Mouse (Mus musculus): ENCODE measurements around the gene Fam229b.

The Fam229b gene

GRCm38 (mm10) chr10:39133462-39134310 lies at the start of gene Fam229b, which contains the start of gene Tube1:
Gene Fam229b (minus strand): TSS chr10:39133914.
Gene Tube1 (plus strand): TSS chr10:39133976.
- peak; percentile 92 for DNase-seq

GRCm38 (mm10) chr10:39176981-39177380 lies 43.3 kb upstream of the Fam229b start:
- DNase-seq, result no peak

GRCm38 (mm10) chr10:39173077-39173476 lies 39.4 kb upstream of the Fam229b start:
- no peak for DNase-seq

- DNase-seq, result no peak
Measured at GRCm38 (mm10) chr10:39172540-39172931, 38.8 kb upstream of the Fam229b start.

GRCm38 (mm10) chr10:39171603-39172539 lies 38.2 kb upstream of the Fam229b start:
- DNase-seq, result peak; percentile 92

GRCm38 (mm10) chr10:39171134-39171533 lies 37.4 kb upstream of the Fam229b start:
- peak; percentile 92 for DNase-seq

GRCm38 (mm10) chr10:39170706-39171105 lies 37.0 kb upstream of the Fam229b start:
- DNase-seq, result peak; percentile 33

- peak; percentile 82 for DNase-seq
Measured at GRCm38 (mm10) chr10:39170181-39170580, 36.5 kb upstream of the Fam229b start.

- no peak for DNase-seq
Measured at GRCm38 (mm10) chr10:39169642-39170041, 35.9 kb upstream of the Fam229b start.

GRCm38 (mm10) chr10:39167611-39168010 lies 33.9 kb upstream of the Fam229b start:
- DNase-seq, result no peak

GRCm38 (mm10) chr10:39165632-39166115 lies 32.0 kb upstream of the Fam229b start:
- peak; percentile 47 for DNase-seq

- no peak for DNase-seq
Measured at GRCm38 (mm10) chr10:39163694-39164093, 30.0 kb upstream of the Fam229b start, which contains the start of gene Ccn6. Gene Ccn6 (minus strand): TSS chr10:39163794.

- DNase-seq, result no peak
Measured at GRCm38 (mm10) chr10:39162666-39163484, 29.2 kb upstream of the Fam229b start.

GRCm38 (mm10) chr10:39161406-39161805 lies 27.7 kb upstream of the Fam229b start:
- DNase-seq, result no peak

GRCm38 (mm10) chr10:39158306-39158705 lies 24.6 kb upstream of the Fam229b start:
- DNase-seq, result no peak

- no peak for DNase-seq
Measured at GRCm38 (mm10) chr10:39157321-39157720, 23.6 kb upstream of the Fam229b start.

- no peak for DNase-seq
Measured at GRCm38 (mm10) chr10:39156719-39157118, 23.0 kb upstream of the Fam229b start.

GRCm38 (mm10) chr10:39142216-39142615 lies 8.5 kb upstream of the Fam229b start:
- no peak for DNase-seq

GRCm38 (mm10) chr10:39141401-39141800 lies 7.7 kb upstream of the Fam229b start:
- no peak for DNase-seq

GRCm38 (mm10) chr10:39140843-39141242 lies 7.1 kb upstream of the Fam229b start:
- no peak for DNase-seq

GRCm38 (mm10) chr10:39138761-39139160 lies 5.0 kb upstream of the Fam229b start:
- DNase-seq, result no peak

GRCm38 (mm10) chr10:39137766-39138165 lies 4.1 kb upstream of the Fam229b start:
- DNase-seq, result no peak
